Mouse (Mus musculus): ENCODE measurements at regions not wholly inside any gene's neighbourhood (a gene's known extent, or its start where the extent isn't known, plus 50 kb on each side); places are given as distances from the start of the nearest gene placed in this dataset.
"Not testable (repeated sequence)": the region's sequence is repeated elsewhere in the genome, so short reads cannot be mapped to it uniquely, and the experiment has no call there.

GRCm38 (mm10) chrX:110269652-110270051, 544.4 kb upstream of the Pou3f4 start:
- no peaks in the 10 kb centered on the region for H3K9me3 ChIP-seq (ENCODE audit: control insufficient read depth, low read length)
- ATAC-seq (ENCODE audit: low FRiP score, low TSS enrichment): no peak
- H3K36me3 ChIP-seq (ENCODE audit: control insufficient read depth, insufficient read depth, low read length): no peaks in the 10 kb centered on the region
- H3K9ac ChIP-seq (replicated peaks; ENCODE audit: low read length): no peak overlapping the region
- DNase-seq: no peak
- no peak overlapping the region for H3K27ac ChIP-seq (replicated peaks; ENCODE audit: low read depth, low read length)
- no peak overlapping the region for H3K4me2 ChIP-seq (ENCODE audit: low read length)
- H3K4me1 ChIP-seq (ENCODE audit: control insufficient read depth, insufficient read depth, low read length): no peaks in the 10 kb centered on the region
- no peaks in the 10 kb centered on the region for H3K27me3 ChIP-seq (ENCODE audit: control insufficient read depth, insufficient read depth, low read length)
- no peak overlapping the region for H3K4me3 ChIP-seq (replicated peaks; ENCODE audit: low read depth, low read length)

- not testable (repeated sequence) for H3K27ac ChIP-seq (replicated peaks; ENCODE audit: low read depth, low read length); ATAC-seq (ENCODE audit: low FRiP score, low TSS enrichment); H3K36me3 ChIP-seq (ENCODE audit: control insufficient read depth, insufficient read depth, low read length); H3K27me3 ChIP-seq (ENCODE audit: control insufficient read depth, insufficient read depth, low read length); H3K4me3 ChIP-seq (replicated peaks; ENCODE audit: low read depth, low read length); DNase-seq; H3K4me2 ChIP-seq (ENCODE audit: low read length); H3K9me3 ChIP-seq (ENCODE audit: control insufficient read depth, low read length); H3K4me1 ChIP-seq (ENCODE audit: control insufficient read depth, insufficient read depth, low read length); H3K9ac ChIP-seq (replicated peaks; ENCODE audit: low read length)
- 94% methylated on average over 3 of the region's 3 CpGs for WGBS
Measured at GRCm38 (mm10) chrX:110274277-110274676, 539.8 kb upstream of the Pou3f4 start.

- no peak for ATAC-seq (ENCODE audit: low FRiP score, low TSS enrichment)
- WGBS: 90% methylated on average over 4 of the region's 4 CpGs
- Histone ChIP-seq H3K9me3 (ENCODE audit: control insufficient read depth, low read length) (no peaks in the 10 kb centered on the region), H3K27ac (replicated peaks; ENCODE audit: low read depth, low read length) (no peak overlapping the region), H3K4me2 (ENCODE audit: low read length) (no peak overlapping the region), H3K27me3 (ENCODE audit: control insufficient read depth, insufficient read depth, low read length) (no peaks in the 10 kb centered on the region), H3K36me3 (ENCODE audit: control insufficient read depth, insufficient read depth, low read length) (no peaks in the 10 kb centered on the region), H3K4me3 (replicated peaks; ENCODE audit: low read depth, low read length) (no peak overlapping the region), H3K9ac (replicated peaks; ENCODE audit: low read length) (no peak overlapping the region), H3K4me1 (ENCODE audit: control insufficient read depth, insufficient read depth, low read length) (no peaks in the 10 kb centered on the region)
- no peak for DNase-seq
Measured at GRCm38 (mm10) chrX:110275390-110275789, 538.7 kb upstream of the Pou3f4 start.

- Histone ChIP-seq H3K4me2 (ENCODE audit: low read length) (no peak overlapping the region), H3K4me3 (replicated peaks; ENCODE audit: low read depth, low read length) (no peak overlapping the region), H3K4me1 (ENCODE audit: control insufficient read depth, insufficient read depth, low read length) (no peaks in the 10 kb centered on the region), H3K36me3 (ENCODE audit: control insufficient read depth, insufficient read depth, low read length) (no peaks in the 10 kb centered on the region), H3K9me3 (ENCODE audit: control insufficient read depth, low read length) (no peaks in the 10 kb centered on the region), H3K27ac (replicated peaks; ENCODE audit: low read depth, low read length) (no peak overlapping the region), H3K27me3 (ENCODE audit: control insufficient read depth, insufficient read depth, low read length) (no peaks in the 10 kb centered on the region), H3K9ac (replicated peaks; ENCODE audit: low read length) (no peak overlapping the region)
- DNase-seq: no peak
- ATAC-seq (ENCODE audit: low FRiP score, low TSS enrichment): no peak
- 83% methylated on average over 3 of the region's 3 CpGs for WGBS
Measured at GRCm38 (mm10) chrX:110275830-110276229, 538.2 kb upstream of the Pou3f4 start.

- ATAC-seq (ENCODE audit: low FRiP score, low TSS enrichment) (no peak), DNase-seq (no peak)
- no peak overlapping the region for H3K4me2 ChIP-seq (ENCODE audit: low read length)
- no peak overlapping the region for H3K4me3 ChIP-seq (replicated peaks; ENCODE audit: low read depth, low read length)
- H3K27ac ChIP-seq (replicated peaks; ENCODE audit: low read depth, low read length): no peak overlapping the region
- no peak overlapping the region for H3K9ac ChIP-seq (replicated peaks; ENCODE audit: low read length)
- no peaks in the 10 kb centered on the region for H3K4me1 ChIP-seq (ENCODE audit: control insufficient read depth, insufficient read depth, low read length)
- WGBS: 87% methylated on average over 14 of the region's 14 CpGs
- H3K9me3 ChIP-seq (ENCODE audit: control insufficient read depth, low read length): no peaks in the 10 kb centered on the region
- H3K36me3 ChIP-seq (ENCODE audit: control insufficient read depth, insufficient read depth, low read length): no peaks in the 10 kb centered on the region
- H3K27me3 ChIP-seq (ENCODE audit: control insufficient read depth, insufficient read depth, low read length): no peaks in the 10 kb centered on the region
Measured at GRCm38 (mm10) chrX:110279492-110280213, 534.4 kb upstream of the Pou3f4 start.

GRCm38 (mm10) chrX:110281389-110281872, 532.6 kb upstream of the Pou3f4 start:
- H3K4me1 ChIP-seq (ENCODE audit: control insufficient read depth, insufficient read depth, low read length); H3K27me3 ChIP-seq (ENCODE audit: control insufficient read depth, insufficient read depth, low read length); ATAC-seq (ENCODE audit: low FRiP score, low TSS enrichment); H3K27ac ChIP-seq (replicated peaks; ENCODE audit: low read depth, low read length); DNase-seq; H3K9ac ChIP-seq (replicated peaks; ENCODE audit: low read length); H3K9me3 ChIP-seq (ENCODE audit: control insufficient read depth, low read length); H3K4me3 ChIP-seq (replicated peaks; ENCODE audit: low read depth, low read length); H3K36me3 ChIP-seq (ENCODE audit: control insufficient read depth, insufficient read depth, low read length); H3K4me2 ChIP-seq (ENCODE audit: low read length): not testable (repeated sequence)
- WGBS: 90% methylated on average over 13 of the region's 13 CpGs

- Histone ChIP-seq H3K27ac (replicated peaks; ENCODE audit: low read depth, low read length) (no peak overlapping the region), H3K9me3 (ENCODE audit: control insufficient read depth, low read length) (no peaks in the 10 kb centered on the region), H3K4me3 (replicated peaks; ENCODE audit: low read depth, low read length) (no peak overlapping the region), H3K4me2 (ENCODE audit: low read length) (no peak overlapping the region), H3K27me3 (ENCODE audit: control insufficient read depth, insufficient read depth, low read length) (no peaks in the 10 kb centered on the region), H3K4me1 (ENCODE audit: control insufficient read depth, insufficient read depth, low read length) (no peaks in the 10 kb centered on the region), H3K36me3 (ENCODE audit: control insufficient read depth, insufficient read depth, low read length) (no peaks in the 10 kb centered on the region), H3K9ac (replicated peaks; ENCODE audit: low read length) (no peak overlapping the region)
- 62% methylated on average over 1 of the region's 1 CpGs for WGBS
- ATAC-seq (ENCODE audit: low FRiP score, low TSS enrichment): no peak
- no peak for DNase-seq
Measured at GRCm38 (mm10) chrX:110281929-110282328, 532.2 kb upstream of the Pou3f4 start.

- 93% methylated on average over 1 of the region's 1 CpGs for WGBS
- H3K27ac ChIP-seq (replicated peaks; ENCODE audit: low read depth, low read length): no peak overlapping the region
Measured at GRCm38 (mm10) chrX:110289397-110289796, 524.7 kb upstream of the Pou3f4 start.

GRCm38 (mm10) chrX:110307645-110308044, 506.4 kb upstream of the Pou3f4 start:
- H3K4me1 ChIP-seq (ENCODE audit: control insufficient read depth, insufficient read depth, low read length): no peaks in the 10 kb centered on the region
- no peaks in the 10 kb centered on the region for H3K9me3 ChIP-seq (ENCODE audit: control insufficient read depth, low read length)
- no peak overlapping the region for H3K9ac ChIP-seq (replicated peaks; ENCODE audit: low read length)
- 25% methylated on average over 2 of the region's 2 CpGs for WGBS
- no peak overlapping the region for H3K4me3 ChIP-seq (replicated peaks; ENCODE audit: low read depth, low read length)
- no peaks in the 10 kb centered on the region for H3K36me3 ChIP-seq (ENCODE audit: control insufficient read depth, insufficient read depth, low read length)
- ATAC-seq (ENCODE audit: low FRiP score, low TSS enrichment) (peak; percentile 80), DNase-seq (peak; percentile 49)
- no peak overlapping the region for H3K4me2 ChIP-seq (ENCODE audit: low read length)
- H3K27ac ChIP-seq (replicated peaks; ENCODE audit: low read depth, low read length): no peak overlapping the region
- no peaks in the 10 kb centered on the region for H3K27me3 ChIP-seq (ENCODE audit: control insufficient read depth, insufficient read depth, low read length)

More at GRCm38 (mm10) chrX:110289397-110289796, 524.7 kb upstream of the Pou3f4 start:
- no peak for ATAC-seq (ENCODE audit: low FRiP score, low TSS enrichment)
- Histone ChIP-seq H3K27me3 (ENCODE audit: control insufficient read depth, insufficient read depth, low read length) (no peaks in the 10 kb centered on the region), H3K4me1 (ENCODE audit: control insufficient read depth, insufficient read depth, low read length) (no peaks in the 10 kb centered on the region), H3K9ac (replicated peaks; ENCODE audit: low read length) (no peak overlapping the region), H3K4me2 (ENCODE audit: low read length) (no peak overlapping the region), H3K36me3 (ENCODE audit: control insufficient read depth, insufficient read depth, low read length) (no peaks in the 10 kb centered on the region), H3K9me3 (ENCODE audit: control insufficient read depth, low read length) (no peaks in the 10 kb centered on the region), H3K4me3 (replicated peaks; ENCODE audit: low read depth, low read length) (no peak overlapping the region)
- DNase-seq: no peak

Measured in midbrain, embryonic 14.5 days (tissue).